Mouse (Mus musculus): ENCODE results near the gene 9130008F23Rik.

Gene 9130008F23Rik

GRCm38 (mm10) chr17:40879924-40880691, at the start of gene 9130008F23Rik:
Gene 9130008F23Rik (minus strand): TSS chr17:40880559.
- DNase-seq, result no peak

GRCm38 (mm10) chr17:40915499-40915898, 35.1 kb upstream of the 9130008F23Rik start:
- DNase-seq, result no peak

GRCm38 (mm10) chr17:40914250-40914649, 33.9 kb upstream of the 9130008F23Rik start, which contains the start of gene Glyatl3:
Gene Glyatl3 (minus strand): TSS chr17:40914350.
- no peak for DNase-seq

- no peak for DNase-seq
Measured at GRCm38 (mm10) chr17:40904721-40905154, 24.4 kb upstream of the 9130008F23Rik start.

GRCm38 (mm10) chr17:40904056-40904597, 23.8 kb upstream of the 9130008F23Rik start:
- no peak for DNase-seq

- DNase-seq, result no peak
Measured at GRCm38 (mm10) chr17:40903345-40903744, 23.0 kb upstream of the 9130008F23Rik start.

GRCm38 (mm10) chr17:40899783-40900363, 19.5 kb upstream of the 9130008F23Rik start:
- no peak for DNase-seq

- DNase-seq, result no peak
Measured at GRCm38 (mm10) chr17:40896863-40897262, 16.5 kb upstream of the 9130008F23Rik start.

DNA sequence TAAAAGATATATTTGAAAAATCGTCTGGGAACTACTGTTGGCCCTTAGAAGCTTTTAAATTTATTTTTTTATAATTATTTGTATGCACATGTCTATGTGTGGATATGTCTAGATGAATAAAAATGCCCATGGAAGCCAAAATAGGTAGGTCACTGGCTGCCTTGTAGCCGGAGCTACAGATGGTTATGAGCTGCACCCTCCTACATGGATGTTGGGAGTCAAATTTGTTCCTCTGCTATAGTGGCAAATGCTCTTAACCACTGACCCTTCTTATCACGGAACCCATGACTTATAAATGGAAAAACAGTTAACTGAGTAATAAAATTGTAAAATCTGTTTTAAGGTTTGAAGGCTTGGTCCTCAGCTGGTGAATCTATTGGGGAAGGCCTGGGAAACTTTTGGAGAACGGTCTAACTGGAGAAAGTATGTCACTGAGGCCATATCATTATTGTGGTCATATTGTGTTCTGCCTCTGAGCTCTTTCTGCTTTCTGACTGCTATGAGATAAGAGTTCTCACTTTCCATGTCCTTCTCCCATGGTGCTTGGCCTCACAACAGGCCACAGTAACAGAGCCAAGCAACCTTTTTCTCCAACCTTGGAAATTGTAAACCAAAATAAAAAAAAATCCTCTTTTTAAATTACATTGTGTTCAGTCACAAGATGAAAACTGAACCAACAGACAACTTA, 7.6 kb upstream of the 9130008F23Rik start:
- DNase-seq, result no peak

DNA sequence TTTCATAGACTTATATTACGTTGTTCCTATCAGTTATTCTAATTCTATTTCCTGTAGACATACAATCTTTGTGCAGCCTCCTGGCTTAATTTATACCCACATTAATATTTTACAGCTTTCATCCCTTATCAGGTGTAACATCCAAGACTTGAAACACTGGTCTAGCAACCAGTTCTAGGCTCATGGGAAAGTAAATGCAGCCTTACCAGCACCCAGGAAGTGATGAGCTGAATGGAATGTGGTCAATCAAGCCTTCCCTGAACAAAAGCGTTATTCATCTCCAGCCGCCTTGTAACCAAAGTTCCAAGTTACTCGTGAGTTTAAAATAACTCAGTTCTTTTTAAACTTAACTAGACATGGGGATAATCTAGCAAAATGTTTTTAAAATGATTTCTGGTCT, 4.8 kb upstream of the 9130008F23Rik start:
- DNase-seq, result no peak

DNA sequence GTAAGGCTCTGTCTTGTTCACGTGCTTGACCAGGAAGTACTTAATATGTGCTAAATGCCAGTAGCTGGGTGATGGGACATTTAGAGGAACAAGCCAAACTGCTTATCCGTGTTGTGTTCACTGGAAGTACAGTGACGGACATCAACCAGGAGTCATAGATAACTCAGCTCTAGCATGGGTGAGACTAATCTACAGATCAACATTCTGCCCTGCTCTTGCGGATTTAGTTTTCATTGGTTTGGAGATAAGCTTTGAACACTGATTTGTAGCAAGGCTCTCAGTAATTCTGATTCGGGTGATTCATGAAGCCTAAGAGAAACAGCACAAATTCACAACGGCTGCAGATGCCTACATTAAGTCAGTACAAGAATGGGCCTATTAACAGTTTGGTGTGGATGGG, 1.8 kb upstream of the 9130008F23Rik start:
- no peak for DNase-seq

DNA sequence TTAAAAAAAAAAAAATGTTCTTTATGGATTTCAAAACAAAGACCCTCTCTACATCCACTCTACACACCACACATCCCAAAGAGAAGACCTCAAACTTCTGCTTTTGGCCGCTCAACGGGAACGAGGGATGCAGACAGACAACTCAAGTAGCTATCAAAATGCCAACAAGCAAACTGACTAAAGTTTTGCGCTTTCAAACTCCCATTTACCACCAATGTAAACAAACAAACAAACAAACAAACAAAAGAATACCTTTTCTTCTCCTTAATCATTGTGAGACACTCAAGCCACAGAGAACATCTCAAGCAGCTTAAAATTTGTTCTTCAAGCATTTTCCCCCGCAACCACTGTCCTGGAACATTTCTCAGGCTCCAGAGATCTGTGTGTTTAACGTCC, 833 bp downstream of the 9130008F23Rik start:
- no peak for DNase-seq

DNA sequence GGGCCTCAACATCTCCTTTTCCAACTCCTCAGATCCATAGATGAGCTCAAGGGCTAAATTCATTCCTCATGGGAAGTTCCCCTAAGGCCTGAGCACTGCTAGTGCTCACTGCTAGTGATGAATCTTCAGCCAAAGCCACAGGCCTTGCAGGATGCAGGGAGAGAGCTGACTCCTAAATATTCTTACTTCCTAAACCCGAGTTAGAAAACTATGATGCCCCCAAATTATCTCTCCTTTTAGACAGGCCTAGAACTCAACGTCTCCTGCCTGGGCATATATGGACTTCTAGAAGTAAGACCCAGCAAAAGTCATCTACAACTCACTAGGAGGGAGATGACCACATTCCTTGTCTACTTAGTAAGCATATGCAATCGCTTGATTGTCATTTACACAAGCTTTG, 2.6 kb downstream of the 9130008F23Rik start:
- DNase-seq, result no peak

DNA sequence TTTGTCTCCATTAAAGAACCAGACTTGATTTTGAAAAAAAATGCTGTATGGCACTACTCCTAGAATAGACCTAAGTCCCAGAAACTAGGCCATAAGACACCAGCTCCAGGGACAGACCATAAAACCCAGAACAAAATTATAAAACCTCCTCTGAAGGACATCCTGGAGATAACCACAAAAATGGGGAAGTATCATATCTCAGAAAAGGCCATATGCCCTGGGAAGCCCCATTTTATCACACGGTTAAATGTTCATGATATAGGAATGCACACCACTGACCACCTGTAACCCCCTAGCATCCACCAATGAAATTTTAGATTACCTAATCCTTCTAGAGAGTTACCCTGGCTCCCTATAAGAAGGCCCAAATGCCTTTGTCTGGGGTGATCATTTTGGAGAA, 4.8 kb downstream of the 9130008F23Rik start:
- DNase-seq, result no peak

GRCm38 (mm10) chr17:40874701-40875100, 5.7 kb downstream of the 9130008F23Rik start:
- DNase-seq, result no peak

- DNase-seq, result no peak
Measured at GRCm38 (mm10) chr17:40873582-40874011, 6.8 kb downstream of the 9130008F23Rik start.

DNA sequence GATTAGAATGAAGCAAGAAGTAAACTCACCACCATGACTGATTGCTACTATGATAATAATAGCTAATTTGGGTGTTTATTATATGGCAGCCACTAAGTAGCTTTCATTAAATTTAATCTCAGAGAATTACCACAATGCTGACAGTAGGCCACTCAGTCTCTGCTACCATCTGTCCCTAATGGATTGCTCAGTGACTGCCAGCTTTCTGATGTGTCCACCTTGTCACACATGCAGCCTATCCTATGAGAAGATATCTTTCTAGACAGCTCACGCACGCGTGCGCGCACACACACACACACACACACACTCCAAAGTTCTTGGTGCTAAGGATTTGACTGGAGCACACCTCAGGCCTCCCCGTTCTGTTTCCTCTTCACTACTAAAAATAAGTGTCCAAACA, 7.7 kb downstream of the 9130008F23Rik start:
- no peak for DNase-seq

- DNase-seq, result no peak
Measured at GRCm38 (mm10) chr17:40868952-40869747, 11.2 kb downstream of the 9130008F23Rik start.

GRCm38 (mm10) chr17:40855065-40855464, 25.3 kb downstream of the 9130008F23Rik start:
- DNase-seq, result no peak

DNA sequence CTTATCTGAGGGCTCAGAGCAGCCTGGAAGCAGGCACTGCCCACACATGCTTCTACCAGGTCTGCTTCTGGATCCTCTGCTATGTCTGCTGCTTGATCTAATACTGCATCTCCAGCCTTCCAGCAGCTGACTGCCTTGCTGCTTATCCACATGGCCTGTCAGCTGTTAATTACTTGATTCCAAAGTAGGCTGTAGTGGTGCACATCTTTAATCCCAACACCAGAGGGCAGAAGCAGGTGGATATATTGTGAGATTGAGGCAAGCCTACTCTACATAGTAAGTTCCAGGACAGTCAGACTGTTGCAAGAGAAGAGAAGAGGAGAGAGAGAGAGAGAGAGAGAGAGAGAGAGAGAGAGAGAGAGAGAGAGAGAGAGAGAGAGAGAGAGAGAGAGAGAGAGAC, 43.1 kb downstream of the 9130008F23Rik start:
- DNase-seq, result no peak

- DNase-seq, result no peak
Measured at GRCm38 (mm10) chr17:40831870-40832269, 48.5 kb downstream of the 9130008F23Rik start.
